Mouse (Mus musculus): ENCODE measurements around the gene Btbd6.

- TF ChIP-seq EP300 (IDR thresholded peaks at IDR 0.05; ENCODE audit: low read depth) = no peak
- no peak for TF ChIP-seq CTCF (IDR thresholded peaks at IDR 0.05; ENCODE audit: low read depth)
Measured at GRCm38 (mm10) chr12:112990706-112991405, 14.6 kb downstream of the Btbd6 start.

Measured in heart, postnatal 0 days (tissue).